Mouse (Mus musculus) G1E (cell line): ENCODE data around the gene Ppcs.

Experiments
- CTCF ChIP-seq: IDR thresholded peaks from 2 replicates; pipeline ENCODE4 v1.5.1; 2012; ENCODE audit warnings: low read depth, low read length, inconsistent platforms, mixed read lengths
- GATA1 ChIP-seq: IDR thresholded peaks from 2 replicates; pipeline ENCODE4 v1.6.1; 2012; ENCODE audit warnings: borderline replicate concordance, low read length, inconsistent platforms, mixed read lengths
- POLR2AphosphoS5 ChIP-seq: IDR thresholded peaks from 2 replicates; pipeline ENCODE4 v1.6.1; 2012; ENCODE audit warnings: low read depth, low read length, inconsistent platforms; ENCODE audit not compliant: insufficient replicate concordance
- TAL1 ChIP-seq: conservative IDR thresholded peaks from 2 replicates; pipeline ENCODE4 v1.6.1; 2012; ENCODE audit warnings: low read depth, low read length, inconsistent platforms, mixed read lengths

DNA sequence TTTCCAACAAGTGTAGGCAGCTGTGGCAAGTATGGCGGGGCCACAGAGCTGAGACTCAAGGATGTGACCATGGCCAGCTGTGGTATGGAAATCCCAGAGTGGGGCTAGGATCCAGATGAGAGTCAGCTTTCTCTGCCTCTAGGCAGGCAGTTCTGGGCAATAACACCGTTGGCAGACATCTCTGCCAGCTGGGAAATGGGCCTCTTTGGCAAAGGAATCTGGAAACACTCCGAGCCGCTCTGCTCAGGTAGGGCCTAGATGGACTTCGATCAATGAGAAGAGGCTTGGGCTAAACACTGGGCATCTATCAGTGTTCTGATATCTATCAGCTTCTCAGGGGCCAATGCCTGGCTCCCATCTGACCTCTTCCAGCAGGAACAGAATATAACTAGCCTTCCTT is 43.6 kb upstream of the Ppcs start:
- no peak for TF ChIP-seq CTCF
- TF ChIP-seq GATA1: no peak
- no peak for TF ChIP-seq TAL1
- TF ChIP-seq POLR2AphosphoS5: no peak
